Mouse (Mus musculus): ENCODE results near the gene Timm23.

DNA sequence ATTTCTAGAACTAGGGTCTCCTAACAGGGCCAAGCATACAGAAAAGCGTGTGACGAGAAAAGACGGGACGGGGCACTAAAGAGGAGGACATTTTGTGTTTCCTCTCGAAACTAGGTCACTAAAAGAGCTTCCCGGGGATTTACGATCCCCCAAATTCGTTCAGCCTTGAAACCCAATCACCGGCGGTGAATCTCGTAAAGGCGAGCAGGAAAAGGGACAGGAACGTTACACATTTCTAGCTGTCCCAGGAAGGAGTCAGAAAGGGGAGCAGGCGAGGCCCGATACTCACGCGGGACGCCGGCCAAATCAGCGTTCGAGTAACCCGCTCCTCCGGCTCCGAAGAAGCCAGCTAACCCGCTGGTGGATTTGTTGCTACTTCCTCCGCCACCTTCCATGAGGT is 344 bp downstream of the Timm23 start:
- no peak for TF ChIP-seq CHD2 (IDR thresholded peaks at IDR 0.05; ENCODE audit: low read depth, low read length)
- TF ChIP-seq MAFK (IDR thresholded peaks at IDR 0.05; ENCODE audit: insufficient read depth, low read depth, low read length), result no peak

Measured in ES-E14 (cell line).